Mouse (Mus musculus): ENCODE data around the gene Irf6. TPM values are rescaled to one million over a fixed set of nuclear protein-coding genes. Genes with fewer than 3 reads are reported as not detected.

Irf6 gene
- total and polyA plus RNA-seq, 3 experiments, result 0.15 to 0.19 TPM; not detected in 1

GRCm38 (mm10) chr1:193167746-193168145, 14.8 kb downstream of the Irf6 start, which contains the start of gene A130010J15Rik:
TSS of gene A130010J15Rik (plus strand) at chr1:193168046.
- H3K9ac ChIP-seq (ENCODE audit: control insufficient read depth, low read depth, low read length, poor library complexity, severe bottlenecking), result no peak within 1 kb of the TSS
- H3K79me2 ChIP-seq (ENCODE audit: control insufficient read depth, insufficient read depth, low read length, poor library complexity), result peaks cover 2% of the 10 kb centered on the region
- peaks cover 0 to 22% of the 10 kb centered on the region in 2 experiments; a peak in 3 of 4 replicates for H3K4me1 ChIP-seq (ENCODE audit: control insufficient read depth in 1 of 2, insufficient read depth in 2 of 2, low read length in 2 of 2)
- peaks cover 0 to 24% of the 10 kb centered on the region in 2 experiments; a peak in 2 of 4 replicates for H3K36me3 ChIP-seq (ENCODE audit: control insufficient read depth in 1 of 2, insufficient read depth in 2 of 2, low read length in 2 of 2)
- H3K27me3 ChIP-seq (ENCODE audit: control insufficient read depth in 1 of 2, insufficient read depth in 2 of 2, low read length in 2 of 2), result peaks cover 0 to 3% of the 10 kb centered on the region in 2 experiments; a peak in 1 of 4 replicates
- H3K4me3 ChIP-seq (ENCODE audit: control insufficient read depth in 1 of 2, insufficient read depth in 1 of 2, low read depth in 2 of 2, low read length in 2 of 2), result no peak within 1 kb of the TSS
- H3K9me3 ChIP-seq (replicated peaks; ENCODE audit: insufficient read depth, low read length), result no peaks in the 10 kb centered on the region
- H3K27ac ChIP-seq (ENCODE audit: control insufficient read depth, low read depth, low read length), result no peak within 1 kb of the TSS
- TF ChIP-seq ETS1 (IDR thresholded peaks at IDR 0.05; ENCODE audit: low read depth, low read length), result no peak
- no peak for TF ChIP-seq MYC (IDR thresholded peaks at IDR 0.05; ENCODE audit: low read depth, low read length)
- TF ChIP-seq MEF2A (IDR thresholded peaks at IDR 0.05; ENCODE audit: extremely low read depth, insufficient replicate concordance, low read depth, low read length, poor library complexity, severe bottlenecking), result no peak
- TF ChIP-seq GATA1 (IDR thresholded peaks at IDR 0.05; ENCODE audit: low read depth, low read length), result no peak
- no peak for TF ChIP-seq MAX (IDR thresholded peaks at IDR 0.05; ENCODE audit: low read length)
- no peak for TF ChIP-seq POLR2AphosphoS5 (IDR thresholded peaks at IDR 0.05; ENCODE audit: borderline replicate concordance, low read depth, low read length)
- no peak for TF ChIP-seq USF2 (IDR thresholded peaks at IDR 0.05; ENCODE audit: borderline replicate concordance in 1 of 2, insufficient read depth in 1 of 2, low read depth in 1 of 2, low read length in 2 of 2)
- no peak for TF ChIP-seq ZC3H11A (IDR thresholded peaks at IDR 0.05; ENCODE audit: low read depth, low read length)
- TF ChIP-seq RCOR1 (IDR thresholded peaks at IDR 0.05; ENCODE audit: low read depth, low read length), result no peak
- no peak for TF ChIP-seq POLR2A (IDR thresholded peaks at IDR 0.05; ENCODE audit: control insufficient read depth in 1 of 2, insufficient read depth in 1 of 2, low read depth in 1 of 2, low read length in 2 of 2, poor library complexity in 1 of 2)
- TF ChIP-seq NELFE (IDR thresholded peaks at IDR 0.05; ENCODE audit: low read depth, low read length), result no peak
- TF ChIP-seq SMC3 (IDR thresholded peaks at IDR 0.05; ENCODE audit: low read depth, low read length), result no peak
- no peak for TF ChIP-seq TCF12 (IDR thresholded peaks at IDR 0.05; ENCODE audit: low read depth, low read length)
- no peak for DNase-seq (ENCODE audit: low read depth, low spot score)

- no peaks in the 10 kb centered on the region for H3K27me3 ChIP-seq (ENCODE audit: control insufficient read depth in 1 of 2, insufficient read depth in 2 of 2, low read length in 2 of 2)
- H3K9me3 ChIP-seq (replicated peaks; ENCODE audit: insufficient read depth, low read length), result no peaks in the 10 kb centered on the region
- peaks cover 6% of the 10 kb centered on the region for H3K79me2 ChIP-seq (ENCODE audit: control insufficient read depth, insufficient read depth, low read length, poor library complexity)
- no peak for DNase-seq (ENCODE audit: low read depth, low spot score)
- H3K4me1 ChIP-seq (ENCODE audit: control insufficient read depth in 1 of 2, insufficient read depth in 2 of 2, low read length in 2 of 2), result peaks cover 2 to 28% of the 10 kb centered on the region in 2 experiments
- no peak overlapping the region for H3K9ac ChIP-seq (ENCODE audit: control insufficient read depth, low read depth, low read length, poor library complexity, severe bottlenecking)
- no peak overlapping the region for H3K4me3 ChIP-seq (ENCODE audit: control insufficient read depth in 1 of 2, insufficient read depth in 1 of 2, low read depth in 2 of 2, low read length in 2 of 2)
- H3K36me3 ChIP-seq (ENCODE audit: control insufficient read depth in 1 of 2, insufficient read depth in 2 of 2, low read length in 2 of 2), result peaks cover 0 to 28% of the 10 kb centered on the region in 2 experiments; a peak in 2 of 4 replicates
- H3K27ac ChIP-seq (ENCODE audit: control insufficient read depth, low read depth, low read length), result no peak overlapping the region
- TF ChIP-seq CHD2 (IDR thresholded peaks at IDR 0.05; ENCODE audit: low read length) (no peak), POLR2AphosphoS2 (IDR thresholded peaks at IDR 0.05; ENCODE audit: low read length) (no peak), EP300 (IDR thresholded peaks at IDR 0.05; ENCODE audit: low read depth in 1 of 2, low read length in 2 of 2) (no peak), NELFE (IDR thresholded peaks at IDR 0.05; ENCODE audit: low read depth, low read length) (no peak), ELF1 (IDR thresholded peaks at IDR 0.05; ENCODE audit: low read depth, low read length) (no peak), ZNF384 (IDR thresholded peaks at IDR 0.05; ENCODE audit: low read depth, low read length) (no peak), MYB (IDR thresholded peaks at IDR 0.05; ENCODE audit: low read depth, low read length) (no peak), MYC (IDR thresholded peaks at IDR 0.05; ENCODE audit: low read depth, low read length) (no peak), HCFC1 (IDR thresholded peaks at IDR 0.05; ENCODE audit: low read depth, low read length) (no peak), GABPA (IDR thresholded peaks at IDR 0.05; ENCODE audit: low read depth, low read length) (no peak), SIN3A (IDR thresholded peaks at IDR 0.05; ENCODE audit: low read length) (no peak), POLR2AphosphoS5 (IDR thresholded peaks at IDR 0.05; ENCODE audit: borderline replicate concordance, low read depth, low read length) (no peak), CHD1 (IDR thresholded peaks at IDR 0.05; ENCODE audit: low read depth, low read length) (no peak), ZC3H11A (IDR thresholded peaks at IDR 0.05; ENCODE audit: low read depth, low read length) (no peak), USF1 (IDR thresholded peaks at IDR 0.05; ENCODE audit: low read depth, low read length) (no peak)
Observed at GRCm38 (mm10) chr1:193169228-193169627, 16.3 kb downstream of the Irf6 start.
